In the genomic region with DNA sequence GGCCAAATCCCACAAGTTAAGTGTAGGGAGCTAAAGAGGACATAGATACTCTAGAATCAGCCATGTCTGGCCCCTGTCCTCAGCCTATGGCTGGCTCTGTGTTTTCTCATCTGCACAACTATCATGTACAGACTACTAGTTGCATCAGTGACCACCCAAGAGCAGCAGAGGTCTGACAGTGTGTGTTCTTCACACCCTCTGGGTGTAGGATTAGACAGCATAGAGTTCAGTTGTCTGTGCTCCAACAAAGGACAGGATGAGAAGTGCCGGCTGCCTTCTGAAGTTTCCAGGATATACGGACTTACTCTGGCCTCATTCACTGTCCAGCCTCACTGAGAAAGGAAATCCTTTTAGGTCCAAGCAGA, we compare ENCODE assay signal across 15 mouse cellular contexts.
DNase-seq lines count a peak whose midpoint lies in the region; ATAC-seq and TF ChIP-seq lines count a peak whose summit lies in the region.
"Had no signal": no experiment of that assay in that cellular context is flagged by ENCODE, and none has a peak within 500 bp of the region (broad histone marks: within the 10 kb centered on the region; RNA-seq: fewer than 3 reads in every experiment).

No protein-coding gene starts in this region.

- no peaks in the 10 kb centered on the region for H3K9me3 ChIP-seq in heart, embryonic 13.5 days
- H3K9me3 ChIP-seq in heart, embryonic 11.5 days (replicated peaks; ENCODE audit: control insufficient read depth, low read length), result no peaks in the 10 kb centered on the region

- no peaks in the 10 kb centered on the region for H3K79me2 ChIP-seq in myocyte (ENCODE audit: control insufficient read depth, insufficient read depth)

- H3K4me1 ChIP-seq in heart, embryonic 13.5 days, result peaks cover 19% of the 10 kb centered on the region
- H3K4me1 ChIP-seq in heart, embryonic 11.5 days (ENCODE audit: control insufficient read depth, insufficient read depth, low read length), result no peaks in the 10 kb centered on the region; the same call in 1 of the 2 replicates
- H3K4me1 ChIP-seq in kidney, adult 2 months (ENCODE audit: control insufficient read depth, insufficient read depth, low read length), result no peaks in the 10 kb centered on the region
- peaks cover 9% of the 10 kb centered on the region for H3K4me1 ChIP-seq in brown adipose tissue, adult 24 weeks (ENCODE audit: control insufficient read depth, insufficient read depth, insufficient read length, low read length)

- no peaks in the 10 kb centered on the region for H3K36me3 ChIP-seq in heart, embryonic 13.5 days
- no peaks in the 10 kb centered on the region for H3K36me3 ChIP-seq in heart, embryonic 11.5 days (ENCODE audit: control insufficient read depth, insufficient read depth, low read length)
- no peaks in the 10 kb centered on the region for H3K36me3 ChIP-seq in kidney, adult 2 months (ENCODE audit: control insufficient read depth, insufficient read depth, low read length)
- no peaks in the 10 kb centered on the region for H3K36me3 ChIP-seq in myocyte (ENCODE audit: control insufficient read depth, insufficient read depth)

- H3K4me3 ChIP-seq in heart, embryonic 13.5 days, result no peak overlapping the region
- no peak overlapping the region for H3K4me3 ChIP-seq in heart, embryonic 11.5 days (ENCODE audit: low read depth, low read length)
- no peak overlapping the region for H3K4me3 ChIP-seq in kidney, adult 2 months (ENCODE audit: insufficient read depth, low read depth, low read length)
- H3K4me3 ChIP-seq in brown adipose tissue, adult 24 weeks (ENCODE audit: insufficient read depth, low read depth, low read length), result no peak overlapping the region
- H3K4me3 ChIP-seq in myocyte, result no peak overlapping the region

- peak; percentile 54 for DNase-seq in kidney, postnatal 10 days
- DNase-seq in kidney, adult 2 months, result no peak
- no peak for DNase-seq in right cerebral cortex, postnatal 4 days
- DNase-seq in right cerebral cortex, postnatal 14 days, result no peak
- DNase-seq: cerebellum, adult 2 months; gastrocnemius, postnatal 36 days; heart, postnatal 14 days; layer of hippocampus, postnatal 36 days; liver, postnatal 0 days; thymus, postnatal 25 days had no signal

- H3K4me2 ChIP-seq in heart, embryonic 13.5 days, result no peak overlapping the region
- H3K4me2 ChIP-seq in heart, embryonic 11.5 days, result no peak overlapping the region
- peak overlapping the region; percentile 18 for H3K4me2 ChIP-seq in myocyte (ENCODE audit: low read depth)

- H3ac ChIP-seq in myocyte (ENCODE audit: control insufficient read depth, insufficient read length), result no peak overlapping the region

- TF ChIP-seq CTCF in kidney, adult 2 months (conservative IDR thresholded peaks at IDR 0.05; ENCODE audit: insufficient read depth, insufficient read length, low read depth, low read length), result no peak

- ATAC-seq in heart, embryonic 13.5 days (ENCODE audit: extremely low read depth, insufficient number of reproducible peaks, low FRiP score, low TSS enrichment), result no peak
- no peak for ATAC-seq in heart, embryonic 11.5 days (replicated peaks; ENCODE audit: insufficient number of reproducible peaks, low FRiP score, low TSS enrichment)
- ATAC-seq: inflammation-experienced regulatory T-cells, adult 6 months; liver, postnatal 0 days had no signal

- WGBS in heart, embryonic 13.5 days, result 54% methylated on average over 2 of the region's 2 CpGs
- WGBS in heart, embryonic 11.5 days (ENCODE audit: insufficient replicate concordance), result 49% methylated on average over 2 of the region's 2 CpGs
- WGBS in kidney, adult 2 months, result 61% methylated on average over 2 of the region's 2 CpGs

- H3K27ac ChIP-seq in heart, embryonic 13.5 days (replicated peaks), result 0 out of 2 replicates have a peak overlapping the region, but pooled peaks have one; percentile 14
- H3K27ac ChIP-seq in heart, embryonic 11.5 days (ENCODE audit: low read depth, low read length), result no peak overlapping the region
- H3K27ac ChIP-seq in kidney, adult 2 months (ENCODE audit: insufficient read depth, low read depth, low read length), result no peak overlapping the region
- H3K27ac ChIP-seq in brown adipose tissue, adult 24 weeks (replicated peaks; ENCODE audit: low read depth, low read length), result peak overlapping the region; percentile 31; the same call in 1 of the 2 replicates

- H3K9ac ChIP-seq in heart, embryonic 13.5 days, result no peak overlapping the region
- no peak overlapping the region for H3K9ac ChIP-seq in heart, embryonic 11.5 days (ENCODE audit: low read depth, low read length)
- H3K9ac ChIP-seq: liver, postnatal 0 days had no signal

- no peak for TF ChIP-seq POLR2A in kidney, adult 2 months (IDR thresholded peaks at IDR 0.05; ENCODE audit: low read depth, low read length)
- no peak for TF ChIP-seq POLR2A in myocyte (IDR thresholded peaks at IDR 0.05; ENCODE audit: insufficient read length, low read depth)

- no peaks in the 10 kb centered on the region for H3K27me3 ChIP-seq in heart, embryonic 13.5 days (replicated peaks)
- no peaks in the 10 kb centered on the region for H3K27me3 ChIP-seq in heart, embryonic 11.5 days (ENCODE audit: control insufficient read depth, insufficient read depth, low read length)
- no peaks in the 10 kb centered on the region for H3K27me3 ChIP-seq in kidney, adult 2 months (replicated peaks; ENCODE audit: control insufficient read depth, insufficient read depth, low read length)
- peaks cover 6% of the 10 kb centered on the region for H3K27me3 ChIP-seq in myocyte (ENCODE audit: control insufficient read depth, insufficient read depth, insufficient read length)

TF ChIP-seq in myocyte, 11 proteins besides CTCF, POLR2A, EP300 and RAD21:
- no peak for TF ChIP-seq MYOD1 (IDR thresholded peaks at IDR 0.05; ENCODE audit: control insufficient read depth in 1 of 3, insufficient read length in 2 of 3, low read depth in 2 of 3)
- no peak for TF ChIP-seq USF1 (IDR thresholded peaks at IDR 0.05; ENCODE audit: low read depth)
- no peak for TF ChIP-seq MAX (IDR thresholded peaks at IDR 0.05; ENCODE audit: low read depth)
- TF ChIP-seq TCF3 (IDR thresholded peaks at IDR 0.05; ENCODE audit: insufficient read length, low read depth), result no peak
- no peak for TF ChIP-seq MYOG (IDR thresholded peaks at IDR 0.05; ENCODE audit: control insufficient read depth in 1 of 3, insufficient read depth in 1 of 3, insufficient read length in 2 of 3, low read depth in 2 of 3)
- TF ChIP-seq E2F4 (IDR thresholded peaks at IDR 0.05; ENCODE audit: insufficient read depth), result no peak
- no peak for TF ChIP-seq TCF12 (IDR thresholded peaks at IDR 0.05; ENCODE audit: insufficient read depth, poor library complexity, severe bottlenecking)
- no peak for TF ChIP-seq POLR2AphosphoS2 (IDR thresholded peaks at IDR 0.05; ENCODE audit: insufficient read length, low read depth)
- TF ChIP-seq REST (IDR thresholded peaks at IDR 0.05; ENCODE audit: insufficient read depth, insufficient read length), result no peak
- no peak for TF ChIP-seq CEBPB (IDR thresholded peaks at IDR 0.05; ENCODE audit: insufficient read depth, poor library complexity, severe bottlenecking)
- no peak for TF ChIP-seq SRF (IDR thresholded peaks at IDR 0.05; ENCODE audit: control insufficient read depth, insufficient read length, low read depth)

Comparison
In these comparisons a context has a peak if more than half of its experiments do, and no peak if none do; other contexts are left out.
1. H3K27ac ChIP-seq: peak in heart, embryonic 13.5 days (single experiment) and brown adipose tissue, adult 24 weeks (single experiment); none in heart, embryonic 11.5 days (single experiment) and kidney, adult 2 months (single experiment).